Mouse (Mus musculus) thymus, postnatal 36 days (tissue): ENCODE results near the gene Vbp1.

Experiments
- DNase-seq, 2 experiments: peaks; one replicate each; pipeline ENCODE4 v3.0.0; 2022; ENCODE audit warnings: mixed read lengths in 2 of 2

Gene Vbp1

DNA sequence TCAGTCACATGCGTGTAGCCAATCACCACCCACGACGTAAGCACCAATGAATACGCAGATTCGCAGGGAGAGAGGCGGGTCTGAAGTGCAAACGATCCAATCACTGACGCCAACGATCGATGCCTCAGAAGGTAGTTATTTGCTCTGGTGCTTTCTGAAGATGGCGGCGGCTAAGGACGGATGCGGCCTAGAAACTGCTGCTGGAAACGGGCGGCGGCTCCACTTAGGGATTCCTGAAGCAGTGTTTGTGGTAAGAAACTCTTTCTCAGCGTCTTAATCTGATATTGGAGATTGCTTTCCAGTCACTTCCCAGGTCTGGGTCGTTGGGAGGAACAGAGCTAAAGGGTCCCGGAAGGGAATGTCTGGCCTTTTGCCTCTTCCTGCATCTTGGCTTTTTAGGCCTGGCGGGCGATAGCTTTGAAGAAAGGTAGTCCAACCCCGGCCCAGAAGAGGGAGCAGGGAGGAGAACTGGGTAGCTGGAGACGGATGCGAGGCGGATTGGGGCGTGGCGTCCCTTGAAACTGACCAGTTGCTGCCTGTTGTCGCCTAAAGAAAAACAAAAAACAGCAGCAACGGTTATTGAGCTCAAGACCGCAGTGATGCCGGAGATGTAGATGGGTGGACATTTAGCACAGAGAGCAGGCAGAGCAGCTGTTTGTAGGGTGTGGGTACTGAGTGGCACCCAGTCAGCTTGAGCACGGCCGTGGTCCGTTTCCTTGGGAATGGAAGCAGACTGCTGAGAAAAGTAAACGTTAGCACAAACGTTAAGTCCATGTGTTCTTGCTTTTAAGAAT is at the start of gene Vbp1:
TSS of gene Vbp1 (plus strand) at position 121 of the 794 bp plus-strand sequence.
- DNase-seq, result peak; percentile 82 to 88

DNA sequence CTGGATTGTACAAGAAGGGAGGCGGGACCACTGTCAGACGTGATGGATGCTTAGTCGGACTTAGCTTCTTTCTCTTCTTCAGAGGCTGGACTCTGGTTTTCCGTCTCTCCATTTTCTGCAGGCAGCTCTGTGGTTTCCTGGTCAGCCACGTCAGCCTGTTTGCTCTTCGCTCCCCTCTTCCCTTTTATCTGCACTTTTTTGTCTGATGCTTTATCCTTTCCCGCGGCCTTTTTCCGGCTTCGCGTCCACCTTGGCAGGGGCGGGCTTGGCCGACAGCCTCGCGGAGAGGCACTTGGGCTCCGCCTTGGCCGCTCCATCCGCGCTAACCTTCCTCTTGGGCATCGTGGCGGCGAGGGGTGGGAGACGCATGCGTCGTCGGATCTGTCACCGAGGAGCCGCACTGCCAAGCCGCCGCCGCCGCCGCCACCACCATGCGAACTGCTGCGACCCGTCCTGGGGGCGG is 38.9 kb upstream of the Vbp1 start:
- peak; percentile 10 to 26 for DNase-seq

DNA sequence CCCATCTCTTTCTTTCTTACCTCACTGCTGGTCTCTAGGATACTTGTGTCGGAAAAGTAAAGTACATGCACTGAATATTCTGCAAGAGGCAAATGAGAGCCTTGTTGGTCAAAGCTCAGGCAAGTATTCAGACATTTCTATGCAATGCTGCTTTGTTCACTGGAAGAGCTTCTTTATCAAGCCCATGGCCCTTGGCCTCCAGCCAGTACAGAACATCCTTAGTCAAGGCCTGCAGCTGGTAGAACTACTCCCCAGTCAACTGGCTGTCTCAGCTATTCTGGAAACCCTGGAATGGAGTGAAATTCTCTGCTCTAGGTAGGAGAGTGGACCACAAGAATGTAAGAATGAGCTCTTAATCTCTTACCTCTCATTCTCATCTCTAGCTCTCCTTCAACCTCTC is 24.2 kb upstream of the Vbp1 start:
- no peak for DNase-seq

DNA sequence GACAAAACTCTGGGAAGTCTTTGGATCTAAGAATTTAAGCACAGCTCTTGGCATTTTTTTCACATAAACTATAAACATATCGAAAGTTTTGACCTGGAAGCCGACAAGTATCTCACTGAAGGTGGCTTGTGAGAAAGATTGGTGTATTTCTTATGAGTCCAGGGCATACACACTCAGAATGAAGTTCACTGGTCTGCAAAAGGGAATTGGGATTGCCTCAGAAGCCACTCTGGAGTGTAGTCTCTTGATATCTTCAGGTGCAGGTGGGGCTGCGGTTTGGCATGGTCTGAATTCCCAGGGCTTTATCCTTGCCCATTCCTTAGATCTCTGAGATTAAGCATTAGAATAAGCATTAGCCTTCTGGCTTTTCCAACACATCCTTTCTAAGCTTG is 316 bp upstream of the Vbp1 start:
- no peak for DNase-seq

DNA sequence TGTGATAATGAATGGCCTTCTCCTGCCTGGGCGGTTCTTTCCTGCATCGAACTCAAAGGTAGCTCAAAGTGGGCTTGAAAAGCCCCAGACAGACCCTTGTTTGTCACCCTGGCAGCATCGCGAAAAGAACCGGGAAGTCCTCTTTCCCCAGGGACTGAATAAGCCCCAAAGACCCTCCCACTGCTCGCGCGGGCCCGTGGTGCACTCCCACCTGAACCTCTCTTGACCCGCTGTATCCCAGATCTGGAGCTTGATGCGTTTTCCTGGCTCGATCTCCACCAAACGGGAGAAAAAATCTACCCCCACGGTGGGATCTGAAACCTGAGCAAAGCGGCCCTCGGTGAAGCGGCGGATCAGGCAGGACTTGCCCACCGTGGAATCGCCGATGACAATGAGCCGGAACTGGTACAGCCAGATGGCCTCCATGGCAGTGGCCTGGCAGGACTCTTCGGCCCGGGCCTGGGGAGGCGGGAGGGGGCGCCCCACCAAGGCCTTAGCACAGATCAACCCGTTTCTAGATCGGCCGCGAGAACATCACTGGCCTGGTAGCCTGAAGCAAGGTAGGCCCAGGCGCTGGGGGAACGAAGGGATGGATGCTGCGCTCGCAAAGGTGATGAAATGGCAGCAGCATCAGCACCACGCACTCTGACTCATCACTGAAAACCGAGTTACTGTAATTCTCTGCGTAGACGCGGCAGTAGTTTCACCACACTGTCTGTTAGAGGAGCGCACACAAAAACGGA is 63.7 kb downstream of the Vbp1 start, which contains the start of gene Rab39b:
TSS of gene Rab39b (minus strand) at position 650 of the 743 bp plus-strand sequence.
- DNase-seq, result no peak

DNA sequence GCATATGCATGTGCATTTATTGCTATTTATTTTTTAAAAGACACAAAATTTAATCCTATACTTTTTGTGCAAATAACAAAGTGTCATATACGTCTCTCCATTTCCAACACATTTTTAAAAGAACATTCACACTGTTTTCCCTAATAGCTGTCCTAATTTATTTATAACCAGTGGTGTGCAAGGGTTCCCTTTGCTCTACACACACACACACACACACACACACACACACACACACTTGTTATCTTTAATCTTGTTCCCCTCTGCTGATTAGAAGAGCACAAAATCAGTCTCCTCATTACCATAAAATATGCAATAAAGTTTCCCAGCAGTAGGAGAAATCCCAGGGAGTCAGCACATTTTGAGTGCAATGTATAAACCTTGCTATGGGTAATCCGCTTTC is 64.4 kb downstream of the Vbp1 start:
- no peak for DNase-seq
